Mouse (Mus musculus) limb, embryonic 15.5 days (tissue): ENCODE measurements at regions not wholly inside any gene's neighbourhood (a gene's known extent, or its start where the extent isn't known, plus 50 kb on each side); places are given as distances from the start of the nearest gene placed in this dataset.

Source experiments
- ATAC-seq: fragments of 200-750 bp; cut with Nextera tagmentation; 2 replicates; pipeline ENCODE4 v1.8.0; 2017; ENCODE audit warnings: low read depth, moderate TSS enrichment; ENCODE audit not compliant: insufficient number of reproducible peaks, low FRiP score, low TSS enrichment
- H3K27ac ChIP-seq: fragments of 300-500 bp; sonication (generic); 2 replicates; pipeline ENCODE4 v1.5.1; 2015; ENCODE audit warnings: moderate library complexity, mild to moderate bottlenecking, inconsistent platforms
- H3K27me3 ChIP-seq: fragments of 300-500 bp; sonication (generic); 2 replicates; pipeline ENCODE4 v1.6.1; 2015; ENCODE audit warnings: inconsistent platforms
- H3K36me3 ChIP-seq: fragments of 300-500 bp; sonication (generic); 2 replicates; pipeline ENCODE4 v1.6.1; 2015; ENCODE audit warnings: inconsistent platforms
- H3K4me1 ChIP-seq: fragments of 300-500 bp; sonication (generic); 2 replicates; pipeline ENCODE4 v1.6.1; 2015; ENCODE audit warnings: inconsistent platforms
- H3K4me2 ChIP-seq: fragments of 300-500 bp; sonication (generic); 2 replicates; pipeline ENCODE4 v1.6.1; 2015; ENCODE audit warnings: mild to moderate bottlenecking, inconsistent platforms
- H3K4me3 ChIP-seq: fragments of 300-500 bp; sonication (generic); 2 replicates; pipeline ENCODE4 v1.5.1; 2015; ENCODE audit warnings: mild to moderate bottlenecking, inconsistent platforms
- H3K9ac ChIP-seq: fragments of 300-500 bp; sonication (generic); 2 replicates; pipeline ENCODE4 v1.6.1; 2015; ENCODE audit warnings: inconsistent platforms
- H3K9me3 ChIP-seq: fragments of 300-500 bp; sonication (generic); 2 replicates; pipeline ENCODE4 v1.6.1; 2016; ENCODE audit warnings: inconsistent platforms
- WGBS: fragments of 180-500 bp; shearing (Covaris S2); methylation state at CpG from one replicate; pipeline ENCODE4 v1.1.7; 2015; 5-methylcytosine and 5-hydroxymethylcytosine counted together

GRCm38 (mm10) chr3:51160625-51161024 is 63.6 kb upstream of the Noct start:
- H3K4me1 ChIP-seq = peaks cover 15% of the 10 kb centered on the region
- WGBS = 88% methylated on average over 7 of the region's 7 CpGs
- ATAC-seq = no peak

GRCm38 (mm10) chr3:51169150-51169925 is 54.9 kb upstream of the Noct start:
- no peaks in the 10 kb centered on the region for H3K27me3 ChIP-seq
- ATAC-seq = no peak
- H3K9me3 ChIP-seq = no peaks in the 10 kb centered on the region
- no peaks in the 10 kb centered on the region for H3K4me1 ChIP-seq
- no peak overlapping the region for H3K27ac ChIP-seq
- no peak overlapping the region for H3K4me3 ChIP-seq
- no peaks in the 10 kb centered on the region for H3K36me3 ChIP-seq
- WGBS = 78% methylated on average over 30 of the region's 30 CpGs
- no peak overlapping the region for H3K4me2 ChIP-seq
- no peak overlapping the region for H3K9ac ChIP-seq

More at GRCm38 (mm10) chr3:51160625-51161024, 63.6 kb upstream of the Noct start:
- H3K4me2 ChIP-seq = no peak overlapping the region
- no peaks in the 10 kb centered on the region for H3K9me3 ChIP-seq
- no peaks in the 10 kb centered on the region for H3K36me3 ChIP-seq
- no peak overlapping the region for H3K9ac ChIP-seq
- no peak overlapping the region for H3K4me3 ChIP-seq
- no peaks in the 10 kb centered on the region for H3K27me3 ChIP-seq
- H3K27ac ChIP-seq = no peak overlapping the region

- Histone ChIP-seq H3K27ac (no peak overlapping the region), H3K27me3 (no peaks in the 10 kb centered on the region), H3K4me1 (no peaks in the 10 kb centered on the region), H3K9me3 (no peaks in the 10 kb centered on the region), H3K4me3 (no peak overlapping the region), H3K9ac (no peak overlapping the region), H3K4me2 (no peak overlapping the region), H3K36me3 (no peaks in the 10 kb centered on the region)
- no peak for ATAC-seq
- 29% methylated on average over 19 of the region's 19 CpGs for WGBS
Measured at GRCm38 (mm10) chr3:51170225-51170852, 53.9 kb upstream of the Noct start.
